Mouse (Mus musculus) B cell, adult 2 months (primary cell): ENCODE measurements at regions not wholly inside any gene's neighbourhood (a gene's known extent, or its start where the extent isn't known, plus 50 kb on each side); places are given as distances from the start of the nearest gene placed in this dataset.
"Not testable (repeated sequence)": the region's sequence is repeated elsewhere in the genome, so short reads cannot be mapped to it uniquely, and the experiment has no call there.

Experiments used
- DNase-seq, 2 experiments: peaks; one replicate each; pipeline ENCODE4 v3.0.0; 2022

DNA sequence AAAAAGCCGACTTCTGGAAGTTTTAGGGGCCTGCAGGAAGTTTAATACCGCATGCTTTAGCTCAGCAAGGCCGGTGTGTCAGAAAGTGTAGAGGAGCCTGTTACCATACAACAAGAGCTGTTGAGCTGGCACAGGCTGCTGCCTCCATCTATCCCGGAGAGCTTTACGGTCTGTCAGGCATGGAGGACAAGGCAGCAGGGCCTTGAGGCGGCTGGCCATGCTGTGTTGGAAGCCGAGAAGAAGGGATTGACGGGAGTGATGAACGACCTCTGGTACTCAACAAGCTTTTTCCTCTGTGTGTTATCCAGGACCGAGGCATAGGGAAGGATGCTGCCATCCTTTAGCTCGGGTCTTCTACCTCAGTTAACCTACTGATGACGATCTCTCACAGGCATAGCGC is 146.8 kb upstream of the Mocs1 start:
- DNase-seq = no peak

DNA sequence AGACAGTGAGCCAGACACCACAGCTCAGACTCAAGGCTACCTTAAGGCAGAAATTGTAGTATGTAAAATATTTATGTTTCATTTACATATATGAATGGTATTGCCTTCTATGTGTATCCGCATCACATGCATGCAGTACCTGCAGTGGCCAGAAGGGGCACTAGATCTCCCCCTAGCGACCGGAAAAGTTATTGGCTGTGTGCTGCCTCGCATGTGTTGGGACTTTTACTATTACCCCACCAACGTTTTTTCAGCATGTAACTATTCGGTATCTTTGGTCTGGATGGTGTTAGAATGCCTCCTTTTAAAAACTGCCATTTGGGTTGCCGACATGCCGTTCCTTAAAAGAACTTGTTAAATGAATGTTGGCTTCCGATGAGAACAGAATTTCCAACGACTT is 145.7 kb upstream of the Mocs1 start:
- DNase-seq = peak; percentile 14 to 23

DNA sequence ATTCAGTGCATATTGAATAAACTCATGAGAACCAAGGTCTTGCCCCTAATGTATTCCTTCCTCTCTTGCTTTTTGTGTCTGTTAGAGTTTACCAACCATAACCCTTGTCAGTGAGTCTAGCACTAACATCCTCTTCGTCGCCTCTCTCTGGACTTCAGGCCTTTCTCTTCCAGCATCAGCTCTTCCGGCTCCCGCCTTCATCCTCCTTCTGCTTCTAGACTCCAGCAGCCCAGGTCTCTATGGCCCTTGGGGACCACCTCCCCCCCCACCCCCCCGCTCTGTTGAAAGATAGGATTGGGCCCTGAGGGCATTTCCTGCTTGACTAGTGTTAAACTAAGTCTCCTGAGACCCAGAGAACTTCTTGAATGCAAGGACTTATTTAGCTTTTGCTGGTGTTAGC is 144.7 kb upstream of the Mocs1 start:
- no peak for DNase-seq

DNA sequence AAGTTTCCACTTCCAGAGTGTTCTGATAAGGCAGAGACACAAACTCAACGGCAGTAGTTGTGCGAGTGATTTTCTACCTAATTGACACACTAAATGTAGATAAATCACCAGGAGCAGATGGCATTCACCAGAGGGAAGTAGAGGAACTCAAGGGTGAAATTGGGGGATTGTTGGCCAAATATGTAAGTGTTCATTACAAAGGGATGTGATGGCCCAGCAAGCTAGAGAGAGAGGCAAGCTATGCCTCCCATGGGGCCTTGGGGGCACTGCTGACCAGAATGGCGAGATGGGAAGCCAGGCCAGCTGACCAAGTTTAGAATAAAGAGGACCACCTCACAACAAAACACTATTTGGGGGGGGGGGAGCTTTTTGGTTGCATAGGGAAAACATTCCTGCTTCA is 136.5 kb upstream of the Mocs1 start:
- DNase-seq = no peak

DNA sequence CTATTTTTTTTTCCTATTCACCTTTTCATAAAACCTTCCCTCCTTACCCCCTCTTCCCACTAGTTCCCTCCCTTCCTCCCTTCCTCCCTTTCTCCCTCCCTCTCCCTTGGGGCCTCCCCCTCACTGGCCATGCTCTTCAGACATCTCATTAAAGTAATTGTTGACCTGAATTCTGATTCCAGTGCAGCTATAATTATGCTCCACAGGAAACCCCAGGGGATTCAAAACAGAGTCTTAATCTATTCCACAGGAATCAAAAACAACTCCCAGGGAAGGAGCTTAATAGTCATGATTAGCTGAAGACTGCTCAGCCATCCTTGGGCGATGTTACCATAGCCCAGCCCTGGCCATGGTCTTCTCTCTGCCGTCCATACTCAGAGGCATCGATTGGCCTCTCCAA is 123.7 kb upstream of the Mocs1 start:
- DNase-seq = no peak

DNA sequence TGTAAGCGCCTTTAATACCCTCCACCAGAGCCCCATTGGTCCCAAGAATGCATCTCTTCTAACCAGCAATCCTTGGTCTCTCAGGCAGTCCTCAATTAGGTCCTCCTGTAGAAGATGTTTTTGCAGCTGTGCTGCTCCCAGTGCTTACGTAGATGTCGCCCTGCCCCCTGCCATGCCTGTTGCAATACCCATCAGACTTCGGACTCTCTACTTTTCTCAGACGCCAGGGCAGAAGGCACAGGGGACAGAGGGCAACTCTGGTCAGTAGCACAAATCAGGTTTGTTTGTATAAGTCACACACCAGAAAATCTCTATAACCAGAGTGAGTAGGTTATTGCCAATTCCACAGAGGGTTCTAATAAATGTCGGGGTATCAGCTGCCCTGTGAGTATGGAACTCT is 123.0 kb upstream of the Mocs1 start:
- no peak for DNase-seq

DNA sequence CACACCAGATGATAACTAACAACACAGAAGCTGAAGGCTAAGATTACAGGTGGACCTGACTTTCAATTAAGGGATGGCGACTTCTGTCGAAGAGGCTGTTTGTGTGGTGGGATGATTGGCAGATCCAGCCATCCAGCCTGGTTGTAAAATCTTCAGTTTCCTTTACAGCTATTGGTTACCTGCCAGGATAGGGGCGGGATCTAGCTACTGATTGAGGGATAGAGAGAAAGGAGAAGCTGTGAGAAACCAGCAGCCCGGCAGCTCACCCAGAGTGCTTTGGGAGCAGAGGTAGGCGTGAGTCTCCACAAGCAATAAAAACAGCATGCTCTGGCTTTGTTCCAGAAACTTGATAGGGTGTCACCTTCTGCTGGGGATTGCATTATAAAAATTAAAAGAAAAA is 119.1 kb upstream of the Mocs1 start:
- no peak for DNase-seq

DNA sequence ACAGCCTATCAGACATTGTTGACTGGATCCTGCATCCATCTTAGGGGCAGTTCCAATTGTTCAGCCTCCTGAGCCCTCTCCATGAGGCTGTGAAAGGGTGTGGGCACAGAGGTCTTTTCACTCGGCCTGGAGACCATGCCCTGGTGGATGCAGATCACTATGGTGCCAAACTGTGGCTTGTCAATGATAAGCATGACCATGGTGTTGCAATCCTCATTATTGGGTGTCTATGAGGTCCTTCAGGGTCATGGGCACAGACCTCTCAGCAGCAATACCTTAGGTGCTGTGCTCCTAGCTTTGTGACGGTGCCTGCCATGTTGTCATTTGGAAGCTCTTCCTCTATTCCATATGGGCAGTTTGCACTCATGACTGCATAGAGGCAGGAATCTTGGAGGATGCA is 114.0 kb upstream of the Mocs1 start:
- no peak for DNase-seq

DNA sequence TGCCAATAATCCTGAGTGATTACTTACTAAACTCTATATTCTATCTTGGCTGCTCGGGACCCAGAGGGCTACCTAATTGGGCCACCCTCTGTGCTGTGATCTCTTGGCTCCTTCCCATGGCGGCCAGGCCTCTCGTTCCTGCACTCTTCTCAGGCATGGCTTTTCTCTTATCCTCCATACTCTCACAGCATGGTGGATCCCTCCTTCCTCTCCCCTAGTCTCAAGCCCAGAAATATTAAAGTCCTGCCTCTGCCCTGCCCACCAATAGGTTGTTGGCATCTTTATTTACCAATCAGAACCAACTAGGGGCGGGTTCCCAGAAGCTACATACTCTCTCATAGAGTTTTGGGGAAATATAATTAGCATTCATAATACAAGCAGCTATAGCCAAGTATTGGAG is 100.6 kb upstream of the Mocs1 start:
- no peak for DNase-seq

DNA sequence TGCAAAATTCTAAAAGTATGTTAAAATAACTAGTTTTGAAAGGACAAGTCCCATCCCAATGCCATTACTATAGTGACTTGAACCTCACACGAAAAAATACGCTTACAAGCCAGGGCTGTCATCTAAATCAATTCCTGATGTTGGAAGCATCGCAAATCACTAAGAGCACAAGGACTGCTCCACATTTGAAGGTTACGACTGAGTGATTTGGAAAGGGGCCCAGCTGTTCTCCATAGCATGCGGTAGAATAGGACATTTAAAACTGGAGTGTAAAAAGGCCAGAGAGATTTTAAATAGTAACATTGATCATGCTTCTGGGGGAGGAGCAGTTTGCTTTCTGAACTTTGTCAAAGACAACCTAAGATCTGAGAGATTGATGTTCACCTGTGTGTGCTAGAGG is 92.8 kb upstream of the Mocs1 start:
- no peak for DNase-seq

DNA sequence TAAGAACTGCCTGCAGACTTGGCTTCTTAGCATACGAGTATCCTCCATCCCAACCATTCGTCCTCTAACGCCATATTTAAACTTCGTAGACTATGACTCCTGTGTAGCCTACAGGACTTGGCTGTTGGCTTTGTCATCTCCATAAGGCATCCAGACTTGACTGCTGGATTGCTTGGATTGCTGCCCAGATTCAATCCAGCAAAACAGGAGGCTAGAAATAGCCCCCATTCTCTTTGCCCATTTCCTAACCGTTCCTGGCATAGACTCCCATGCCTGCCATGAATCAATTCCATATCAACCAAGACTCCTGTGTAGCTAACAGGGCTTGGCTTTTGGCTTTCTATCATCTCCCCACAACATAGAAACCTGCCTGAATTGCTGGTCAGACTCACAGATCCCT is 90.3 kb upstream of the Mocs1 start:
- DNase-seq = no peak

DNA sequence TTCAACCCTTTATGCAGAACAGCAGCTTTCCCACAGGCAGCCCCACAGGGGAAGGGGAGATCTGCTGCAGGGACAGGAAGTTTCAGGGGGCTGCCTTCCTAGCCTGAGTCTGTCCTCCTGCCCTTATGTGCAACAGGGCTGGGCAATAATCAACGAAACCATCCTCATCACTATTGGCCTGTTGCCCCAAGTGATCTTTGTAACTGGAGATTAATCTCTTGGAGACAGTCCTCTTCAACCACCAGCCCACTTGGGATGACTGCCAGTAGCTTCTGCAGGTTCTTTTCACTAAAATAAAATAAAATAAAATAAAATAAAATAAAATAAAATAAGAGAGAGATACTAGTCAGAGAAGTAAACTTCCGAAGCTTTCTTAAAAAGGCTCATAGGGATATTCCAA is 85.5 kb upstream of the Mocs1 start:
- no peak for DNase-seq

DNA sequence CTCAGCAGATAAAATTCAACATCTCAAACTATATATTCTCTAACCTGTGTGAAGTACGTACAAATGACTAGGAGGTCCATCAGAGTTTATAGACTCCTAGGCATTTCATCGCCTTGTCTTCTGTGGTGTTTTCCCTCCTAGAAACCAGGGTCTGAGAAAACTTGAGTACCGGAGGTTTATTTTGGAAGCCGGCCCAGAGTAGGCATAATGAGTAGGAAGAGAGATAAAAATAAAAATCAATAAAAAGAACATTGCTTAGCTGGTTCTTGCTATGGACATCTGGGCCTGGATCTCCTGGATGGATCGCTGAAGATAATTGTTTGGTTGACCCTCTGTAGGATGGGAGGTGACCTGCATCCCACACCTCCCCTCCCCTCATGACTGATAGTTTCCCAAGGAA is 81.5 kb upstream of the Mocs1 start:
- no peak for DNase-seq

DNA sequence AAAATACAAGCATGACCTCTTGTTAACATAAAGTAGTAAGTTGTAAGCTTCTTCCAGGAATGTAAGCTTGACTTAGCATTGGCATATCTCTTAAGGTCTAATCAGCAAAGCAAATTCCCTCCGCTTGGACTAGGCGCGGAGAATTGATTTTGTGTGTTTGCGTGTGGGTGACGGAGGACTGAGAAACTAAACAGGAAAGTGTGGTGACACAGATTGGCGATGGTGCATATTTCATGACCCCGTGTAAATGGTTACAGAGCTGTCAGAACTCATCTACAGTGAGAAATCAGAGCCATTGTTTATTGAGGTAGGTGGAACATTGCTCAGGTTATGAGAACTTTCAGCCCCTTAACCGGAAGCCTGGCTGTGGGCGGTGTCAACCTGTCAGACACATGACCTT is 78.8 kb upstream of the Mocs1 start:
- no peak for DNase-seq

DNA sequence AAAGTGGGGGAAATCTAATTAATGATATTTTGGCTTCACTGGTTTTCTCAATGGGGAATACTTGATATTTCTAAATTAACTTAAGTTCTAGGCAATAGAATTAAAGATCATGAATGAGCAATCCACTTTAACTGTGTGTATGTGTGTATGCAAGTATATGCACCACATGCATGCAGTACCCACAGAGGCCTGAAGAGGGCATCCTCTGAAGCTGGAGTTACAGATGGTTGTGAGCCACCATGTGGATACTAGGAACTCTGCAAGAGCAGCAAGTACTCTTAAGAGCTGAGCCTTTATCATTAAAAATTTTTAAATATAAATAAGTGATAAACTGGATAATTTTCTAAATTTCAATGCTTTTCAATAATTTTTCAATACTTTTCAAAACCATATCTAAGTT is 69.0 kb upstream of the Mocs1 start:
- peak; percentile 27 to 32 for DNase-seq

DNA sequence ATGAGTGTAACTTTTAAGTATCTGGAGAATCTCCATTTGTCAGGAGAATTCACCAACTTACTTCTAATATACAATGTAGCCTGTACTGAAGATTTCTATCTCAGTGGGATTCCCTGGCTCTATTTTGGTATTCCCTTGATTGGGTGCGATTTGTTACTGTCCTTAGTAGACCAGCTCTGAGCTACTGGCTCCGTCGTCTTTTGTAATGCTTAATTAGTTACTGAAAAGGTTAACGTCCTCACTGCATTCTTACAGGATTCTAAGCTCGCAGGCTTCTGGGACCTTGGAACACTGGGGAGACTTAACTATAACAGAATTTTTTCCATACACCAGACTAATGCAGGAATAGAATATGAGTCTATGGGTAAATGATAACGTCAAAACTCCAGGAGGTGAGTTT is 67.9 kb upstream of the Mocs1 start:
- not testable (repeated sequence) for DNase-seq

DNA sequence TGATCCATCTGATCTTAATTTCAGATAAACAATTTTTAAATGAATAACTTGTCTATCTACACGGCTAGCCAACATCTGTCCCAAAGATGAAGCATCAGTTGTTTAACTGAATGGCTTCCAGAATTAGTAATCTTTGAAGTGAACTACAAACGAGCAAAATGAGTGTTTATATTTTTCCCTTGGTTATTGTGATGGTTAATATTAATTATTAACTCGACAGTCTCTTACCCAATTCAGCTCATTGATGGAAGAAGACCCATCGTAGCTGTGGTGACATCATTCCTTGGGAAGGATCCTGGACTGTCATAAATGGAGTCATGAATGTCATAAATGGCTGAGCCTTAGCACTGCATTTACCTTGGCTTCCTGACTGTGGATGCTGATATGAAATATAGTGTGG is 60.4 kb upstream of the Mocs1 start:
- DNase-seq = no peak

DNA sequence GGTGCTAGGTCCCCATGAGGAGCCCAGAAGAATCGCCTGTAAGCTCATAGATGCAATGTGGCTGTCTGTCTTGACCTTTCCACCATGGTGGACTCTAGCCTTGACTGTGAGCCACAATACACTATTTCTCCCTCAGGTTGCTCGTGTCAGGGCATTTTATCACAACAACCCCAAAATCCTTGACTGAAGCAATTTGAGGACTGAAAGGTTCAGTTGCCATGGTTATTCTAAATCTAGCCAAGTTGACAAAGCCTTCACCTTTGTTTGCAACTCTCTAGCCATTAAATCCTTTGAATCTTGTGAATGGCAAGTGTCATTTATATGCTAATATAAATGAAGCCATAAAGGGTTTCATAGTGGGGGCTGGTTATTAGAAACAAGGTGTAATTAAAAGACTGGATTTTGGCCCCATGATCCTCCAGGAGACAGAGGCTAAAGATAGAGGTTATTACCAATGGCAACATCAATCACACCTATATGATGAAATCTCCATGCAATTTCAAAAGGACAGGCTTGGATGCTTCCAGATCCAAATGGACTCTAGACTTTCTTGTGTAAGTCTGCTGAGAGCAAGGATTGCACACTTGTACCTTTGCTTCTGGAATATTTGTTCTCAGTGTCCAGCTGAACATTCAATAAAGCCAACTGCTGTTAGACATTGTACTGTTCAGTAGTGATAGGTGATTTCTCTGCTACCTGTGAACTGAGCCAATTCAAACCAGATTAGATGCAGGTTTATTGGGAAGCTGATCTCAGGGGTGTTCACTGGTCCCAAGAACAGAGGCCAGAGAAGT is 59.5 kb upstream of the Mocs1 start:
- DNase-seq = no peak

DNA sequence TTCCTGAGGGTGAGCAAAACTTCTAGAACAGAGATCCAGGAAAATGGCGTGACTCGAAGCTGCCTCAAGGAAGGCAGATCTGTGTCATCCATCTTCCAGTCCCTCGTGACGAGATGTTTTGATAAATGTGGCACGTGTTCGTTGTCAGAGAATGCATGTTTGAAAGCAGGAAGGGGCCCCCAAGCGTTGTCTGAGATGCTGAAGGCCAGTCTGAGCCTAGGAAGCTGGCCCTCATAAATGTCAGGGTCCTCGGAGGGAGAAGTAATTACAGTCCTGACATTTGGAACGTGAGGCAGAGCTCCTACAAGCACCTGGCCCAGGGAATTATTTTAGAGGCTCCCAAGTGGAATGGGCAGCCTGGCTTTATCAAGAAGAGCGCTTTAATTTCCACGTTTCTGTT is 50.5 kb upstream of the Mocs1 start:
- DNase-seq = no peak
